Mouse (Mus musculus) liver, embryonic 14.5 days (tissue): ENCODE data around the gene Sowaha. TPM values are rescaled to one million over a fixed set of nuclear protein-coding genes. Genes with fewer than 3 reads are reported as not detected.
A peak's percentile ranks its signal among the peaks of the same experiment; 100 is the strongest.

ENCODE experiments used
- ATAC-seq: fragments of 200-750 bp; cut with Nextera tagmentation; 2 replicates; pipeline ENCODE4 v1.8.0; 2017; ENCODE audit warnings: moderate number of reproducible peaks, mild to moderate bottlenecking, moderate library complexity; ENCODE audit not compliant: insufficient read depth
- DNase-seq, 3 experiments: peaks; one replicate each; pipeline ENCODE4 v3.0.0-alpha.2; 2012 to 2013; ENCODE audit warnings: low read depth in 3 of 3, low spot score in 3 of 3
- H3K27ac ChIP-seq: fragments of 300-500 bp; sonication (generic); 2 replicates; pipeline ENCODE4 v1.5.1; 2014; ENCODE audit warnings: moderate library complexity, mild to moderate bottlenecking, control low read depth, inconsistent platforms
- H3K27me3 ChIP-seq: fragments of 300-500 bp; sonication (generic); 2 replicates; pipeline ENCODE4 v1.6.1; 2014; ENCODE audit warnings: mild to moderate bottlenecking, low read length, moderate library complexity; ENCODE audit not compliant: control insufficient read depth, insufficient read depth
- H3K36me3 ChIP-seq: fragments of 300-500 bp; sonication (generic); replicated peaks from 2 replicates; pipeline ENCODE4 v1.6.1; 2014; ENCODE audit warnings: low read depth; ENCODE audit not compliant: control insufficient read depth, insufficient read depth
- H3K4me1 ChIP-seq, 2 experiments: fragments of 200-500 bp in 1 of 2; fragments of 300-500 bp in 1 of 2; sonication (generic) in 1 of 2; replicated peaks; 2 replicates each; pipeline ENCODE4 v1.6.1; 2012 to 2014; ENCODE audit warnings: antibody characterized with exemption in 1 of 2, inconsistent platforms in 1 of 2, low read length in 1 of 2; ENCODE audit not compliant: control insufficient read depth in 2 of 2, insufficient read depth in 2 of 2
- H3K4me2 ChIP-seq: fragments of 300-500 bp; sonication (generic); 2 replicates; pipeline ENCODE4 v1.6.1; 2014; ENCODE audit warnings: low read depth, mild to moderate bottlenecking, control low read depth, moderate library complexity
- H3K4me3 ChIP-seq, 2 experiments: fragments of 200-500 bp in 1 of 2; fragments of 300-500 bp in 1 of 2; sonication (generic) in 1 of 2; 2 replicates each; pipeline ENCODE4 v1.5.1; 2012 to 2014; ENCODE audit warnings: low read depth in 2 of 2, low read length in 2 of 2, mild to moderate bottlenecking in 2 of 2, control low read depth in 1 of 2, inconsistent platforms in 1 of 2, moderate library complexity in 1 of 2; ENCODE audit not compliant: insufficient read depth in 1 of 2
- H3K9ac ChIP-seq: fragments of 300-500 bp; sonication (generic); replicated peaks from 2 replicates; pipeline ENCODE4 v1.6.1; 2014; ENCODE audit warnings: mild to moderate bottlenecking, control low read depth, moderate library complexity
- H3K9me3 ChIP-seq: fragments of 300-500 bp; sonication (generic); 2 replicates; pipeline ENCODE4 v1.6.1; 2016; ENCODE audit warnings: low read length, mixed read lengths; ENCODE audit not compliant: control insufficient read depth
- CTCF ChIP-seq: IDR thresholded peaks from 2 replicates; pipeline ENCODE4 v1.5.1; 2016; ENCODE audit warnings: antibody characterized with exemption, low read depth, control low read depth
- EP300 ChIP-seq: IDR thresholded peaks from 2 replicates; pipeline ENCODE4 v1.6.1; 2016; ENCODE audit warnings: antibody characterized with exemption, low read depth
- WGBS: fragments of 180-500 bp; shearing (Covaris S2); extraction: QIAGEN DNeasy Blood & Tissue Kit; methylation state at CpG from one replicate; pipeline ENCODE4 v1.1.7; 2014; ENCODE audit not compliant: insufficient replicate concordance; 5-methylcytosine and 5-hydroxymethylcytosine counted together
- polyA plus RNA-seq, 2 experiments: library from polyadenylated mRNA; depleted of rRNA in 1 of 2; stranded (reverse) in 1 of 2; unstranded in 1 of 2; fragments of >200 nt; fragmentation: Nextera tagmentation in 1 of 2; extraction: Ambion mirVana in 1 of 2; gene quantifications; 2 replicates each; pipeline versions ENCODE4 v1.2.1 to v1.2.3; 2012 to 2014

Gene Sowaha
- polyA plus RNA-seq, 2 experiments, result 13.1 to 15.4 TPM

DNA sequence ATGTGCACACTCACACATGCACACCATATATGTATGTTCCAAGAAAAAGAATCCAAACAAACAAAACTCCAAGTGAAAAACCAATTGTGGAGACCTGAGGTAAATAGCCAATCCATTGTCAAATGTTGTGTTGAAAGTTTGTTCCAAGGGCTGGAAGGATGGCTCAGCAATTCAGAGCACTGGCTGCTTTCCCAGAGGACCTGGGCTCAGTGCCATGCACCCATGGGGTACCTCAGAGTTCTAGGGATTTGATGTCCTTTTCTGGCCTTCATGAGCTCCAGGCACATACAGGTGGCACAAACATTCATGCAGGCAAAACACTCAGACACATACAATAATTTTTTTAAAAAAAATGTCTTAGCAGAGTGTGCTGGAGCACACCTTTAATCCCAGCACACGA lies 31.5 kb downstream of the Sowaha start:
- Histone ChIP-seq H3K36me3 (no peaks in the 10 kb centered on the region), H3K27me3 (peaks cover 3% of the 10 kb centered on the region; the same call in 1 of the 2 replicates), H3K4me1 (peaks cover 0 to 11% of the 10 kb centered on the region in 2 experiments; a peak in 3 of 4 replicates), H3K27ac (no peak overlapping the region), H3K9ac (no peak overlapping the region), H3K4me2 (no peak overlapping the region), H3K9me3 (no peaks in the 10 kb centered on the region), H3K4me3 (no peak overlapping the region)
- DNase-seq, result no peak
- WGBS, result 80% methylated on average over 1 of the region's 1 CpGs
- no peak for TF ChIP-seq CTCF
- no peak for TF ChIP-seq EP300
- no peak for ATAC-seq

- DNase-seq (no peak), ATAC-seq (no peak)
- H3K4me3 ChIP-seq, result no peak overlapping the region
- H3K4me1 ChIP-seq, result peaks cover 0 to 11% of the 10 kb centered on the region in 2 experiments; a peak in 3 of 4 replicates
- WGBS, result 73% methylated on average over 8 of the region's 8 CpGs
- no peaks in the 10 kb centered on the region for H3K9me3 ChIP-seq
- no peak overlapping the region for H3K4me2 ChIP-seq
- H3K36me3 ChIP-seq, result no peaks in the 10 kb centered on the region
- peaks cover 3% of the 10 kb centered on the region; the same call in 1 of the 2 replicates for H3K27me3 ChIP-seq
- TF ChIP-seq EP300 (no peak), CTCF (no peak)
- no peak overlapping the region for H3K27ac ChIP-seq
- H3K9ac ChIP-seq, result no peak overlapping the region
These were observed 32.1 kb downstream of the Sowaha start for GRCm38 (mm10) chr11:53447996-53448395.

DNA sequence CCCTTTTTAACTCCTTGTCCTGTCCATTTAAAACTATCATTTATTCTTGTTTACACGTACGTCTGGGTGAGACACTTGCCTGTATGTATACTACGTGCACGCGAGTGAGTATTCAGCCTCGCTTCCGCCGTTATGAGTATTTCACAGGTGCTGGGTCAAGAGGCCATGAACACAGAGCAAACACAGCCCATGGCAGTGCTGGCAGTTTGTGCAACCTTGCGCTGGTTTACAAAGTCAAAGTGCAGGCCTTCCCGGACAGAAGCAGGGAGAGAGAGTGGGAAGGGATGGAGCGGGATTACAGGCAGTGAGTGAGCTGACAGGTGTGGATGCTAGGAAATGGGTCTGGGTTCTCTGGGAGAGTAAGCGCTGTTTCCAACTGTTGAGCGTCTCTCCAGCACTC lies 33.9 kb downstream of the Sowaha start:
- no peaks in the 10 kb centered on the region for H3K36me3 ChIP-seq
- TF ChIP-seq EP300, result no peak
- TF ChIP-seq CTCF, result no peak
- 81% methylated on average over 13 of the region's 13 CpGs for WGBS
- H3K4me1 ChIP-seq, result peaks cover 0 to 19% of the 10 kb centered on the region in 2 experiments; a peak in 3 of 4 replicates
- no peak overlapping the region for H3K4me3 ChIP-seq
- DNase-seq (peak in 1 of 3 experiments; percentile 28), ATAC-seq (0 out of 2 replicates have a peak, but pooled peaks have one; percentile 36)
- peaks cover under 1% of the 10 kb centered on the region; the same call in 1 of the 2 replicates for H3K27me3 ChIP-seq
- no peak overlapping the region for H3K4me2 ChIP-seq
- H3K27ac ChIP-seq, result no peak overlapping the region
- no peak overlapping the region for H3K9ac ChIP-seq
- no peaks in the 10 kb centered on the region for H3K9me3 ChIP-seq

- ATAC-seq (no peak), DNase-seq (no peak)
- no peak overlapping the region for H3K9ac ChIP-seq
- TF ChIP-seq EP300 (no peak), CTCF (no peak)
- H3K4me1 ChIP-seq, result peaks cover 0 to 19% of the 10 kb centered on the region in 2 experiments; a peak in 3 of 4 replicates
- no peak overlapping the region for H3K4me3 ChIP-seq
- H3K4me2 ChIP-seq, result no peak overlapping the region
- H3K9me3 ChIP-seq, result no peaks in the 10 kb centered on the region
- H3K27me3 ChIP-seq, result no peaks in the 10 kb centered on the region; the same call in 1 of the 2 replicates
- H3K36me3 ChIP-seq, result no peaks in the 10 kb centered on the region
- WGBS, result 58% methylated on average over 13 of the region's 13 CpGs
- H3K27ac ChIP-seq, result no peak overlapping the region
These were observed 34.5 kb downstream of the Sowaha start for GRCm38 (mm10) chr11:53445562-53445961.

DNA sequence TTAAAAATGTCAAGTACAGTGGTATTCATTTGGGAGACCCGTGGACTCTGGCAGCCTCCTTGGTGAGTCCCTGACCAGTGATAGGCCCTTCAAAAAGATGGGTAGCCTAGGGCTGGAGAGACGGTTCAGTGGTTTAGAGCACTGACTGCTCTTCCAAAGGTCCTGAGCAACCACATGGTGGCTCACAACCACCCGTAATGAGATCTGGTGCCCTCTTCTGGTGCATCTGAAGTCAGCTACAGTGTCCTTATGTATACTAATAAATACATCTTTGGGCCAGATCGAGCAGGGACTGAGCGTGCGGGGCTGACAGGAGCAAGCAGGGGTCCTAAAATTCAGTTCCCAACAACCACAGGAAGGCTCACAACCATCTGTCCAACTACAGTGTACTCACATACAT lies 36.2 kb downstream of the Sowaha start:
- Histone ChIP-seq H3K4me2 (no peak overlapping the region), H3K27ac (no peak overlapping the region), H3K27me3 (no peaks in the 10 kb centered on the region), H3K36me3 (no peaks in the 10 kb centered on the region), H3K4me3 (no peak overlapping the region), H3K9ac (no peak overlapping the region), H3K4me1 (peaks cover 0 to 17% of the 10 kb centered on the region in 2 experiments; a peak in 2 of 4 replicates), H3K9me3 (no peaks in the 10 kb centered on the region)
- ATAC-seq (peak; percentile 57; the same call in 1 of the 2 replicates), DNase-seq (no peak)
- WGBS, result 14% methylated on average over 6 of the region's 6 CpGs
- TF ChIP-seq CTCF, result peak; percentile 85
- TF ChIP-seq EP300, result no peak
